Mouse (Mus musculus): ENCODE results near the gene Lrrc8c. TPM values are rescaled to one million over a fixed set of nuclear protein-coding genes. Genes with fewer than 3 reads are reported as not detected.
A peak's percentile ranks its signal among the peaks of the same experiment; 100 is the strongest.
"Not testable (repeated sequence)": the region's sequence is repeated elsewhere in the genome, so short reads cannot be mapped to it uniquely, and the experiment has no call there.

The Lrrc8c gene
- polyA plus RNA-seq, 1 experiment from 2014 or later = 26.7 TPM

DNA sequence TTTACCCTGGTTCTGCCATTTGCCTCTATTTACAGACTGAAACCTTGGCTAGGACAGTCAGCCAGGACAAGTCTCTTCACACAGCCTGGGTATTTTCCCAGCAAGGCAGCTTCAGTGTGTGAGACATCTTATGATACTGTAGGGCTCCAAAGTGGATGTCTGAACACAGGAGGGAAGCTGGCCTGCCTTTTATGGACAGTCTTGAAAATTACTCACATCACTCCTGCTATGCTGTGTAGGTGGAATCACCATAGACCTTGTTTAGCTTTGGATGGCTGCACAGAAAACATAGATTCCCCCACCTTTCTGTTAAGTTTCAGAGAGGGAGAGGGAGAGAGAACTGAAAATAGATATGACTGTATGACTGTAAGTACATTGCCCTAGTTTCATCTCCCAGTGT is 99.3 kb downstream of the Lrrc8c start:
- H3K27me3 ChIP-seq (ENCODE audit: insufficient read depth, poor library complexity, severe bottlenecking) = no peaks in the 10 kb centered on the region

DNA sequence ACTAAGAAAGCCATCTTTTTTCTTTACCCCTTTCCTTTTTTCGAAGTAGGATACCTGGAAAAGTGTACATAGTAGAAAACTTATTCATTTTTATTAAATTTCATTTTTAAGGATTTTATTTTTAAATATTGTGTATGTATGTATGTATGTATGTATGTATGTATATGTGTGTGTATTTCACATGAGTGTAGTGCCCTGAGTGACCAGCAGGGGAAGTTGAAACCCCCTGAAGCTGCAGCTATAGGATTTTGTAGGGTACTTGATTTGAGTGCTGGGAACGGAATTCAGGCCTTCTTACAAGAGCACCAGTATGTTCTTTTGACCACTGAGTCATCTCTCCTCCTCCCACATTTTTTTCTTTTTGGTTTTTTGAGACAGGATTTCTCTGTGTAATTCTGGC is 100.5 kb downstream of the Lrrc8c start:
- no peak for DNase-seq (ENCODE audit: low spot score)
- no peaks in the 10 kb centered on the region for H3K27me3 ChIP-seq (ENCODE audit: insufficient read depth, poor library complexity, severe bottlenecking)
- no peak overlapping the region for H3K27ac ChIP-seq
- no peaks in the 10 kb centered on the region for H3K36me3 ChIP-seq
- no peak overlapping the region for H3K4me3 ChIP-seq
- no peaks in the 10 kb centered on the region for H3K9me3 ChIP-seq
- WGBS = 77% methylated on average over 2 of the region's 2 CpGs
- peaks cover 12% of the 10 kb centered on the region; the same call in 1 of the 2 replicates for H3K4me1 ChIP-seq

More for the DNA sequence above, 99.3 kb downstream of the Lrrc8c start:
- peaks cover 4% of the 10 kb centered on the region; the same call in 1 of the 2 replicates for H3K4me1 ChIP-seq
- H3K27ac ChIP-seq = no peak overlapping the region
- H3K4me3 ChIP-seq = no peak overlapping the region
- no peaks in the 10 kb centered on the region for H3K9me3 ChIP-seq
- no peak for DNase-seq (ENCODE audit: low spot score)
- H3K36me3 ChIP-seq = no peaks in the 10 kb centered on the region

- Histone ChIP-seq H3K4me3 (no peak overlapping the region), H3K36me3 (no peaks in the 10 kb centered on the region), H3K4me1 (peaks cover 19% of the 10 kb centered on the region), H3K27me3 (ENCODE audit: insufficient read depth, poor library complexity, severe bottlenecking) (no peaks in the 10 kb centered on the region), H3K27ac (no peak overlapping the region), H3K9me3 (no peaks in the 10 kb centered on the region)
- DNase-seq (ENCODE audit: low spot score) = no peak
- WGBS = 74% methylated on average over 6 of the region's 6 CpGs
These were observed 101.4 kb downstream of the Lrrc8c start for GRCm38 (mm10) chr5:105620505-105621116.

- no peak for DNase-seq (ENCODE audit: low spot score)
- no peaks in the 10 kb centered on the region for H3K36me3 ChIP-seq
- WGBS = 61% methylated on average over 4 of the region's 4 CpGs
- no peaks in the 10 kb centered on the region for H3K27me3 ChIP-seq (ENCODE audit: insufficient read depth, poor library complexity, severe bottlenecking)
- H3K4me3 ChIP-seq = no peak overlapping the region
- no peak overlapping the region for H3K27ac ChIP-seq
- no peaks in the 10 kb centered on the region for H3K9me3 ChIP-seq
- peaks cover 19% of the 10 kb centered on the region for H3K4me1 ChIP-seq
These were observed 104.0 kb downstream of the Lrrc8c start for GRCm38 (mm10) chr5:105623074-105623713.

GRCm38 (mm10) chr5:105624257-105624656 is 105.1 kb downstream of the Lrrc8c start:
- H3K27ac ChIP-seq = no peak overlapping the region
- 89% methylated on average over 3 of the region's 3 CpGs for WGBS
- H3K9me3 ChIP-seq = no peaks in the 10 kb centered on the region
- H3K4me3 ChIP-seq = no peak overlapping the region
- no peak for DNase-seq (ENCODE audit: low spot score)
- H3K36me3 ChIP-seq = no peaks in the 10 kb centered on the region
- no peaks in the 10 kb centered on the region for H3K27me3 ChIP-seq (ENCODE audit: insufficient read depth, poor library complexity, severe bottlenecking)
- H3K4me1 ChIP-seq = peaks cover 19% of the 10 kb centered on the region

- DNase-seq (ENCODE audit: low spot score) = no peak
- H3K4me3 ChIP-seq = no peak overlapping the region
- H3K27me3 ChIP-seq (ENCODE audit: insufficient read depth, poor library complexity, severe bottlenecking) = no peaks in the 10 kb centered on the region
- 63% methylated on average over 8 of the region's 8 CpGs for WGBS
- peaks cover 19% of the 10 kb centered on the region for H3K4me1 ChIP-seq
- no peaks in the 10 kb centered on the region for H3K9me3 ChIP-seq
- H3K36me3 ChIP-seq = no peaks in the 10 kb centered on the region
- peak overlapping the region; percentile 42; the same call in 1 of the 2 replicates for H3K27ac ChIP-seq
These were observed 106.4 kb downstream of the Lrrc8c start for GRCm38 (mm10) chr5:105625504-105626150.

GRCm38 (mm10) chr5:105626355-105626754 is 107.2 kb downstream of the Lrrc8c start:
- Histone ChIP-seq H3K4me3 (no peak overlapping the region), H3K36me3 (no peaks in the 10 kb centered on the region), H3K9me3 (no peaks in the 10 kb centered on the region), H3K27ac (peak overlapping the region; percentile 42; the same call in 1 of the 2 replicates), H3K4me1 (peaks cover 19% of the 10 kb centered on the region), H3K27me3 (ENCODE audit: insufficient read depth, poor library complexity, severe bottlenecking) (no peaks in the 10 kb centered on the region)
- no peak for DNase-seq (ENCODE audit: low spot score)
- 53% methylated on average over 3 of the region's 3 CpGs for WGBS

- no peaks in the 10 kb centered on the region for H3K27me3 ChIP-seq (ENCODE audit: insufficient read depth, poor library complexity, severe bottlenecking)
- H3K4me1 ChIP-seq = peaks cover 19% of the 10 kb centered on the region
- WGBS = 78% methylated on average over 5 of the region's 5 CpGs
- H3K9me3 ChIP-seq = no peaks in the 10 kb centered on the region
- no peak overlapping the region for H3K27ac ChIP-seq
- no peak for DNase-seq (ENCODE audit: low spot score)
- no peaks in the 10 kb centered on the region for H3K36me3 ChIP-seq
- H3K4me3 ChIP-seq = no peak overlapping the region
These were observed 107.9 kb downstream of the Lrrc8c start for GRCm38 (mm10) chr5:105627093-105627492.

DNA sequence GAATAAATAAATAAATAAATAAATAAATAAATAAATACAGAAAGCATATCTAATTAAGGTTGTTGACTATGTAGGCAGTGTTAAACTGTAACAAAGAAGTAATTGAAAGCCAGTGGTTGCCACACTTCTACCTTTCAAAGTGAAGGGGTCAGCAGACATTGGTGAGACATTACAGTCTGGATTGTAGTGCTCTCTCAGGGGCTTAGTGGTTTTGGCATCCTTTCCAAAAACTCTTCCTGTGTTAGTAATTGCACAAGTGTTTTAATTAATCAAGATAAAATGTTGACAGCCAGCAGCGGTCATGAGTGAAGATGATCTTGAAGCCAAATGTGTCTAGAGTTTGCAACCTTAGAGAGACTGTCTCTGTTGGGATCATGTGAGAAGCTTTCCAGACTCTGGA is 110.8 kb downstream of the Lrrc8c start:
- Histone ChIP-seq H3K4me1 (peaks cover 16% of the 10 kb centered on the region), H3K27me3 (ENCODE audit: insufficient read depth, poor library complexity, severe bottlenecking) (no peaks in the 10 kb centered on the region), H3K36me3 (0 out of 2 replicates have a peak, but pooled peaks cover 2% of the 10 kb centered on the region), H3K9me3 (no peaks in the 10 kb centered on the region), H3K4me3 (no peak overlapping the region), H3K27ac (no peak overlapping the region)
- no peak for DNase-seq (ENCODE audit: low spot score)
- WGBS = 96% methylated on average over 1 of the region's 1 CpGs

GRCm38 (mm10) chr5:105632066-105632465 is 112.9 kb downstream of the Lrrc8c start:
- no peak overlapping the region for H3K27ac ChIP-seq
- peaks cover 12% of the 10 kb centered on the region for H3K4me1 ChIP-seq
- peak overlapping the region; percentile 36; the same call in 1 of the 2 replicates for H3K4me3 ChIP-seq
- 0 out of 2 replicates have a peak, but pooled peaks cover 2% of the 10 kb centered on the region for H3K36me3 ChIP-seq
- 35% methylated on average over 10 of the region's 10 CpGs for WGBS
- DNase-seq (ENCODE audit: low spot score) = no peak
- H3K9me3 ChIP-seq = no peaks in the 10 kb centered on the region
- H3K27me3 ChIP-seq (ENCODE audit: insufficient read depth, poor library complexity, severe bottlenecking) = no peaks in the 10 kb centered on the region

GRCm38 (mm10) chr5:105635576-105635975 is 116.4 kb downstream of the Lrrc8c start:
- H3K27ac ChIP-seq = no peak overlapping the region
- DNase-seq (ENCODE audit: low spot score) = no peak
- 0 out of 2 replicates have a peak, but pooled peaks cover 2% of the 10 kb centered on the region for H3K36me3 ChIP-seq
- no peaks in the 10 kb centered on the region for H3K9me3 ChIP-seq
- WGBS = 78% methylated on average over 6 of the region's 6 CpGs
- no peaks in the 10 kb centered on the region for H3K27me3 ChIP-seq (ENCODE audit: insufficient read depth, poor library complexity, severe bottlenecking)
- peaks cover 12% of the 10 kb centered on the region for H3K4me1 ChIP-seq
- no peak overlapping the region for H3K4me3 ChIP-seq

- Histone ChIP-seq H3K9me3 (no peaks in the 10 kb centered on the region), H3K27ac (no peak overlapping the region), H3K36me3 (0 out of 2 replicates have a peak, but pooled peaks cover 2% of the 10 kb centered on the region), H3K4me1 (peaks cover 12% of the 10 kb centered on the region), H3K27me3 (ENCODE audit: insufficient read depth, poor library complexity, severe bottlenecking) (no peaks in the 10 kb centered on the region), H3K4me3 (no peak overlapping the region)
- WGBS = 69% methylated on average over 11 of the region's 11 CpGs
- DNase-seq (ENCODE audit: low spot score) = no peak
These were observed 117.5 kb downstream of the Lrrc8c start for GRCm38 (mm10) chr5:105636484-105637191.

DNA sequence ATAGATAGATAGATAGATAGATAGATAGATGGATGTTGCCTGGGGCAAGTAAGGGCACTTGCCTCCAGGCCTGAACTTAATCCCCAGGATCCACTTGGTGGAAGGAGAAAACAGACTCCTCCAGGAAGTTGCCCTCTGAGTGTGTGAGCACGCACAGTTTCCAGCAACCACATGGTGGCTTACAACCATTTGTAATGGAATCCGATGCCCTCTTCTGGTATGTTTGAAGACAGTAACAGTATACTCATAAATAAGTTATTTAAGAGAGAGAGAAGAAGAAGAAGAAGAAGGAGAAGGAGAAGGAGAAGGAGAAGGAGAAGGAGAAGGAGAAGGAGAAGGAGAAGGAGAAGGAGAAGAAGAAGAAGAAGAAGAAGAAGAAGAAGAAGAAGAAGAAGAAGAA is 119.1 kb downstream of the Lrrc8c start:
- not testable (repeated sequence) for DNase-seq (ENCODE audit: low spot score)

More for the DNA sequence above, 119.1 kb downstream of the Lrrc8c start:
- H3K9me3 ChIP-seq; H3K36me3 ChIP-seq; H3K27me3 ChIP-seq (ENCODE audit: insufficient read depth, poor library complexity, severe bottlenecking); H3K4me3 ChIP-seq; H3K4me1 ChIP-seq; H3K27ac ChIP-seq: not testable (repeated sequence)
- WGBS = 86% methylated on average over 2 of the region's 2 CpGs

Data from heart, embryonic 10.5 days (tissue).